Mouse (Mus musculus) liver, embryonic 13.5 days (tissue): ENCODE measurements around the gene Sec24c. TPM values are rescaled to one million over a fixed set of nuclear protein-coding genes. Genes with fewer than 3 reads are reported as not detected.

Source experiments
- ATAC-seq: fragments of 200-750 bp; cut with Nextera tagmentation; 2 replicates; pipeline ENCODE4 v1.8.0; 2017; ENCODE audit warnings: low read depth, mild to moderate bottlenecking, moderate number of reproducible peaks, moderate library complexity
- DNase-seq: peaks from one replicate; pipeline ENCODE4 v3.0.0; 2022
- H3K27ac ChIP-seq: fragments of 300-500 bp; sonication (generic); 2 replicates; pipeline ENCODE4 v1.5.1; 2015; ENCODE audit warnings: moderate library complexity, mild to moderate bottlenecking, inconsistent platforms
- H3K27me3 ChIP-seq: fragments of 300-500 bp; sonication (generic); 2 replicates; pipeline ENCODE4 v1.6.1; 2015; ENCODE audit warnings: mild to moderate bottlenecking, inconsistent platforms
- H3K36me3 ChIP-seq: fragments of 300-500 bp; sonication (generic); 2 replicates; pipeline ENCODE4 v1.6.1; 2015; ENCODE audit warnings: mild to moderate bottlenecking, inconsistent platforms
- H3K4me1 ChIP-seq: fragments of 300-500 bp; sonication (generic); replicated peaks from 2 replicates; pipeline ENCODE4 v1.6.1; 2015; ENCODE audit warnings: inconsistent platforms
- H3K4me2 ChIP-seq: fragments of 300-500 bp; sonication (generic); 2 replicates; pipeline ENCODE4 v1.6.1; 2015; ENCODE audit warnings: inconsistent platforms, mild to moderate bottlenecking, moderate library complexity
- H3K4me3 ChIP-seq: fragments of 300-500 bp; sonication (generic); replicated peaks from 2 replicates; pipeline ENCODE4 v1.5.1; 2015; ENCODE audit warnings: mild to moderate bottlenecking, inconsistent platforms
- H3K9ac ChIP-seq: fragments of 300-500 bp; sonication (generic); 2 replicates; pipeline ENCODE4 v1.6.1; 2015; ENCODE audit warnings: mild to moderate bottlenecking, inconsistent platforms
- H3K9me3 ChIP-seq: fragments of 300-500 bp; sonication (generic); replicated peaks from 2 replicates; pipeline ENCODE4 v1.6.1; 2016; ENCODE audit warnings: inconsistent platforms
- WGBS: fragments of 180-500 bp; shearing (Covaris S2); methylation state at CpG from one replicate; pipeline ENCODE4 v1.1.7; 2015; ENCODE audit not compliant: insufficient replicate concordance; 5-methylcytosine and 5-hydroxymethylcytosine counted together
- polyA plus RNA-seq: library from polyadenylated mRNA; unstranded; fragments of >200 nt; fragmentation: Nextera tagmentation; extraction: Ambion mirVana; gene quantifications from 2 replicates; pipeline ENCODE4 v1.2.1, GENCODE M21; 2015

Gene Sec24c
- polyA plus RNA-seq, 1 experiment from 2014 or later: 30.2 TPM

DNA sequence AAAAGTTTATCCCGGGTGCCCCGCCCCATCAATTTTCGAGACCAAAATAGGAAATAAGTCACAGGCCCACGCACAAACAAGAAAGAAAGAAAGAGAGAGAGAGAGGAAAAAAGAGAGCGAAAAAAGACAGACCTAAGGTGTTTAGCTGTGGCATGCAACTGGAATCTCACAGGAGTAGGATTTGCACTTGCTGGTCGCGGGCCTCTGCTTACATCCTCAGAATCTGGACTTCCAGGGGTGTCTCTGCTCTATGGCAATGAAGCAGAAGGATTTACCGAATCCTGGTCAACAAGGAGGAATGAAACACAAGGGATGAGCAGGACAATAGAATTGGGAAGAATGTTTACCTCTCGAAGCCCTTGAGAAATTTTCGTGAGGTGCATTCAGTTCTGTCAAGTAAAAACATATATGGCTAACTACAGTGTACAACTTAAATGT, 32.7 kb upstream of the Sec24c start:
- Histone ChIP-seq H3K9ac (peak overlapping the region; percentile 87), H3K4me3 (peak overlapping the region; percentile 81), H3K27me3 (no peaks in the 10 kb centered on the region), H3K9me3 (no peaks in the 10 kb centered on the region), H3K4me1 (peaks cover 25% of the 10 kb centered on the region), H3K36me3 (no peaks in the 10 kb centered on the region), H3K4me2 (peak overlapping the region; percentile 90), H3K27ac (peak overlapping the region; percentile 90)
- DNase-seq: peak; percentile 21
- WGBS: 17% methylated on average over 10 of the region's 10 CpGs
- no peak for ATAC-seq

DNA sequence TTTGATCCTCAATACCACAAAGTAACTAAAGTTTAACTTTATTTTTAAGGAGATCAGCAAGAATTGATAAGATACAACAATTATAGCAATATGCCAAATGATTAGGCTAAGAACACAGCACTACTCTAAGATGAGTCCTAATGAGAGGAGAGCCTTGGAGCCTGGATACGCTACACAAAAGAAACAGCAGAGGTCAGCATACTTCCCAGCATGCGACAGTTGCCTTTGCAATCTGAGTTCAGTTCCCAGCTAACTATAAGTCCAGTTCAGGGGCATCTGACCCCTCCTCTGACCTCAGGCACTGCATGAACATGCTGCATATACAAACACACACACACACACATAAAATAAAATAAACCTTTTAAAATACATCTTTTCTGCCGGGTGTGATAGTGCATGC, 28.6 kb upstream of the Sec24c start:
- no peaks in the 10 kb centered on the region for H3K9me3 ChIP-seq
- H3K4me1 ChIP-seq: peaks cover 15% of the 10 kb centered on the region
- no peak overlapping the region for H3K9ac ChIP-seq
- H3K27ac ChIP-seq: no peak overlapping the region
- DNase-seq (no peak), ATAC-seq (no peak)
- no peak overlapping the region for H3K4me2 ChIP-seq
- H3K36me3 ChIP-seq: no peaks in the 10 kb centered on the region
- 44% methylated on average over 3 of the region's 3 CpGs for WGBS
- H3K27me3 ChIP-seq: no peaks in the 10 kb centered on the region
- H3K4me3 ChIP-seq: no peak overlapping the region

DNA sequence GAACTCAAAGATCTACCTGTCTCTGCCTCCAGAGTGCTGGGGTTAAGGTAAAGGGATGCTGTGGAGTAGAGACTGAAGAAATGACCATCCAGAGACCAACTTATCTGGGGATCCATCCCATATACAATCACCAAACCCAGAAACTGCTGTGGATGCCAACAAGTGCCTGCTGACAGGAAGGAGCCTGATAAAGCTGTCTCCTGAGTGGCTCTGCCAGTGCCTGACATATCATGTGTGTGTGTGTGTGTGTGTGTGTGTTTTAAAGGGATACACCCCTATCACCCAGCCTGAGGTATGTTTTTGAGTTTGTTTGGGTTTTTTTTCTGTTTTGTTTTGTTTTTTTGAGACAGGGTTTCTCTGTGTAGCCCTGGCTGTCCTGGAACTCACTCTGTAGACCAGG, 27.7 kb upstream of the Sec24c start:
- Histone ChIP-seq H3K4me3 (no peak overlapping the region), H3K9ac (no peak overlapping the region), H3K4me1 (peaks cover 15% of the 10 kb centered on the region), H3K9me3 (no peaks in the 10 kb centered on the region), H3K27me3 (no peaks in the 10 kb centered on the region), H3K4me2 (no peak overlapping the region), H3K27ac (no peak overlapping the region), H3K36me3 (no peaks in the 10 kb centered on the region)
- peak; percentile 68 for ATAC-seq
- DNase-seq: no peak

DNA sequence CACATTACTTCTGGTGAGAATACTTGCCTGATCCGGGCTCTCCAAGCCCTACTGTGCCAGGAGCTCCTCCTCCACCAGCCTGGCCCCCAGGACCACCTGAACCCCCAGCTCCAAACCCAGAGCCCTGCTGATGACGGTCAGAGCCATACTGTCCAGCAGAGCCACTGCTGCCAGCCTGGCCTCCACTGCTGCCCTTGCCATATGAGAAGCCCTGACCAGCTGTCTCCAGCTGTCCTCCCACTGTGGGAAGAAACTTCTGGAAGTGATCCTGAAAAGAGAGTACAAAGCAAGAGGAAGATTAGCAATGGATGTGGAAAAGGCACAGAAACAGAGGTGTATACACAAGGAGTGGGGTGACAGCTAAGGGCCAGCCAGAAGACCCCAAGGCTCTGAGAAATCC, 23.1 kb upstream of the Sec24c start:
- WGBS: 54% methylated on average over 2 of the region's 2 CpGs
- ATAC-seq: no peak
- Histone ChIP-seq H3K4me3 (no peak overlapping the region), H3K9ac (no peak overlapping the region), H3K4me1 (peaks cover 7% of the 10 kb centered on the region; the same call in 1 of the 2 replicates), H3K9me3 (no peaks in the 10 kb centered on the region), H3K36me3 (no peaks in the 10 kb centered on the region), H3K4me2 (no peak overlapping the region), H3K27ac (no peak overlapping the region), H3K27me3 (no peaks in the 10 kb centered on the region)
- no peak for DNase-seq

DNA sequence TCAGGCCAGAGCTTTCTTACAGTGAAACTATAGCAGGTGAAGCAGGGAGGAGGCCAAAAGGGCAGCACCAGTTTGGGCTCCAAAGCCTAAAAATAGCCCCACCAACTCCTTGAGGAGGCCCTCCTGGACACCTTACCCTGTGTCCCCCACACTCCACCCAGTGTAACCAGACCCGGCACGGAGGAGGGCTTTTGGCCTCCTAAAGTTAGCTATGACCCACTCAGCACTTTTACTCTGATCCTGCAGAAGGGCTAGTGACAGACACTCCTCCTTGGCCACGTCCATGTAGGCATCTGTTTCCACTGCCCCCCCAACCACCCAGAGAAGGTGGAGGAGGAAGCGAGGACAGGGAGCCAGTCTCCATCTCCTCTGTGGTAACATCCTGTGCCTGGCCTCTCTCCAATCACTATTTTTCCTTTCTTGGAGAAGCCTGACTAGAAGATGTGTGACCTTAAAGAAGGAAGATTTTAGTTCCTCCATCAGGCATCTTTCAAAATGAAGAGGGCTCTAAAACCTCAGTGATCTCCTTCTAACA, 22.3 kb upstream of the Sec24c start:
- no peaks in the 10 kb centered on the region for H3K36me3 ChIP-seq
- peaks cover under 1% of the 10 kb centered on the region; the same call in 1 of the 2 replicates for H3K4me1 ChIP-seq
- H3K27ac ChIP-seq: no peak overlapping the region
- H3K4me3 ChIP-seq: no peak overlapping the region
- H3K27me3 ChIP-seq: no peaks in the 10 kb centered on the region
- H3K9me3 ChIP-seq: no peaks in the 10 kb centered on the region
- no peak overlapping the region for H3K9ac ChIP-seq
- 52% methylated on average over 4 of the region's 4 CpGs for WGBS
- no peak for ATAC-seq
- H3K4me2 ChIP-seq: no peak overlapping the region
- no peak for DNase-seq

DNA sequence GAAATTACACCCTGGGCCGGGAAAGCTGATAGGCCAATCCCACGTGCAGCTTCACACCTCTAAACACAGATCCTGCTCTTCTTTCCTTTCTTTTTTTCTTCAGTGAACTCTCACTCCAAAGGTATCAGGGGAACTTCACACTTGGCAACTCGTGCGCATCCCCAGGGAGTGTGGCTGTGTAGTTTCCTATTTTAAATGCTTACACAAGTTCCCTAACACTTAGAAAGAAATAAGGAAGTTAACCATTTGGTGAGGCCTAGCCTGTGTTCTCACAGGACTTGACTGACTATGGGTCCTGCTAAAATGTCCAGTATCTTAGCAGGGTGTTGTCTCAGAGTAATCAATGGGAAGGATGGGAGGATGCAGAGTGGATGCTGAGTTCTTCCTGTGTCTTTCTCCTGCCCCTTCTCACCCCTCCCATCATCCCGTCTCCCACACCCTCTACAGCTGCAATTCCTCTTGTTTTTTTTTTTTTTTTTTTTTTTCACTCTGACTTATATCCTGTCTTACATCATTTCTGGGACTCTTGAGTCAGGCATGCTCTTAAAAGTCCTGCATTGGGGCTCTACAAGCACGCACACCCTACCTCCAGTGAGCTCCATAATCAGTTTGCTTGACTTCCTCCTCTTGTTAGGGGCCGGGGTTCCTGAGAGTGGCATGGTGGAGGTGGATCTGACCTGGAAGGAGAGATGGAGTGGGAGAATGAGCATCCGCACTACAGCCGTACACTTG, 19.3 kb upstream of the Sec24c start:
- WGBS: 61% methylated on average over 9 of the region's 9 CpGs
- no peaks in the 10 kb centered on the region for H3K9me3 ChIP-seq
- H3K9ac ChIP-seq: no peak overlapping the region
- no peaks in the 10 kb centered on the region for H3K27me3 ChIP-seq
- ATAC-seq: no peak
- no peak overlapping the region for H3K27ac ChIP-seq
- H3K36me3 ChIP-seq: no peaks in the 10 kb centered on the region
- H3K4me1 ChIP-seq: 0 out of 2 replicates have a peak, but pooled peaks cover 3% of the 10 kb centered on the region
- DNase-seq: no peak
- no peak overlapping the region for H3K4me2 ChIP-seq
- no peak overlapping the region for H3K4me3 ChIP-seq

DNA sequence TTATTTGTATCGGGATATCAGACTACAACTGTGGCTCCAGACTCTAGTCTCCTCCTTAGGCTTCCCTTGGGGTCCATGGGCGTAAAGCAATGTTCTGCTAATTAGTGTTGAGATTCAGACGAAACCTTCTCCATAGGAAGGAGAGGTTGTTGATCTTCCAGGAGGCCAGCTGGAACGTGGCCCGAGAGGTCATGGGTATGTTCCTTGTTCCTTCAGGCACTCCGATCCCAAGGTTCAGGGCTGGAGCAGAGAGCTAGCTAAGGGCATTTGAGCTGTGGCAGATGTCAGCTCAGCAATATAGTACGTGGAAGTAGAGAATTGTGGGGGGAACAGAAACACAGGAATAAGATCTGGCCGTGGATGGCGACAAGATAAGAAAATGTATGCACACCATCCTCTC, 18.4 kb upstream of the Sec24c start:
- no peak overlapping the region for H3K27ac ChIP-seq
- H3K27me3 ChIP-seq: no peaks in the 10 kb centered on the region

DNA sequence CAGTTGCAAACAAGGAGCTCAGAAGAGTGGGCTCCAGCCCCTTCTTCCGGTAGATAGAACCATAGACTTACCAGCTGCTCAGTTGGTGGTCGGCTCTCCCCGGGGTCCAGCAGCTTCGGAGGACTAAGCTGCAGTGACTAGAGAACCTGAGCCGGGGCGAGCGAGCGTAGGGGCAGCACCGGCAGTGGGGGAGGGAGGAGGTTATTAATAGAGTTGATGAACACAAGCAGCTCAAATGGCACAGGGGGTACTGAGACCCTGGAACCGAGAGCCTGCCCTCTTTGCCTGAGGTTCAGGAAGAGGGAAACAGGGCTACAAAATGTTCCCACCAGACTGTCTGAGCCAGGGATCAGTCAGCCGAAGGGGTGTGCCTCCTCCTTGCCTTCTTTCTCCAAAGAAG, 17.7 kb upstream of the Sec24c start, which contains the start of gene Myoz1:
Myoz1 (minus strand) TSS at position 180 of the 400 bp plus-strand sequence.
- 60% methylated on average over 11 of the region's 11 CpGs for WGBS
- Histone ChIP-seq H3K9me3 (no peaks in the 10 kb centered on the region), H3K36me3 (no peaks in the 10 kb centered on the region), H3K9ac (no peak within 1 kb of the TSS), H3K27ac (no peak within 1 kb of the TSS), H3K27me3 (peaks cover 4% of the 10 kb centered on the region), H3K4me2 (no peak within 1 kb of the TSS), H3K4me3 (no peak within 1 kb of the TSS), H3K4me1 (peaks cover 13% of the 10 kb centered on the region)
- ATAC-seq: no peak
- DNase-seq: no peak

More for the DNA sequence above, 18.4 kb upstream of the Sec24c start:
- Histone ChIP-seq H3K4me1 (peaks cover 8% of the 10 kb centered on the region; the same call in 1 of the 2 replicates), H3K4me2 (no peak overlapping the region), H3K36me3 (no peaks in the 10 kb centered on the region), H3K4me3 (no peak overlapping the region), H3K9ac (no peak overlapping the region), H3K9me3 (no peaks in the 10 kb centered on the region)
- 61% methylated on average over 9 of the region's 9 CpGs for WGBS
- no peak for DNase-seq
- no peak for ATAC-seq

DNA sequence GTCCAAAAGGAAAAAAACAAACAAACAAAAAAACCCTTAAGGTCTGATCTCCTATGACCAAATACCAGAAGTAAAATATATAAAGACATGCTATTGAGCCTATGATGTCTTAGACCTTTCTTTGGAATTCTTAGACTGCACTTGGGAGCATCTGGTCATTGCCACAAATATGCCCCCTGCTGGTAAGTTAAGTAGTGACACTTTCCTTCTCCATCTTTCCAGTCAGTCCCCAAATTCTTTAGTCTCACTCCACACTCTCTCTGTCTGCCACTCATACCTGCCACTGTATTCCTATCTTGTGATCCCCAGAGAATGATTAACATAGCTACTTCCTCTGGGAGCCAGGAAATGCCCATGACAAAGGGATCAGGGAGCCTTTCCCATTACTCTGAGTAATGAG, 15.8 kb upstream of the Sec24c start:
- ATAC-seq (no peak), DNase-seq (no peak)
- Histone ChIP-seq H3K27ac (no peak overlapping the region), H3K4me3 (no peak overlapping the region), H3K9ac (no peak overlapping the region), H3K36me3 (no peaks in the 10 kb centered on the region), H3K27me3 (peaks cover 23% of the 10 kb centered on the region), H3K4me2 (no peak overlapping the region), H3K9me3 (no peaks in the 10 kb centered on the region), H3K4me1 (peaks cover 19% of the 10 kb centered on the region)

DNA sequence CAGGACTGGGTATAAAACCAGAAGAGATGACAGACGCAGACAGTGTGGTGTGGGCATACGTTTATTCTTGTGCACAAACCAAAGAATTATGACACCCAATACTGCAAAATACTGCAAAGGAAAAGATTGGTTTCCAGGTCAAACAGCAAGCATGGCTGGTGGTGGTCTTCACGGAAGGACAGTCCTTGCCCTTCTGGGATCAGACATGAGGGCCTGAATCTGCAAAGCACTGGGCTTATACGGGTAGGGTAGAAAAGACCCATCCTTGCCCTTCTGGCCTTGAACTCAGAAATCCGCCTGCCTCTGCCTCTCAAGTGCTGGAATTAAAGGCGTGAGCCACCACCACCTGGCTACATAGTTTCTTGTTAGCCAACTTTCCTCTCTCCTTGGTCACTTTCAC, 15.2 kb upstream of the Sec24c start:
- Histone ChIP-seq H3K4me3 (no peak overlapping the region), H3K36me3 (no peaks in the 10 kb centered on the region), H3K9me3 (no peaks in the 10 kb centered on the region), H3K4me1 (peaks cover 19% of the 10 kb centered on the region), H3K27ac (no peak overlapping the region), H3K9ac (no peak overlapping the region), H3K4me2 (no peak overlapping the region), H3K27me3 (peaks cover 29% of the 10 kb centered on the region)
- DNase-seq (no peak), ATAC-seq (no peak)
- 76% methylated on average over 6 of the region's 6 CpGs for WGBS

DNA sequence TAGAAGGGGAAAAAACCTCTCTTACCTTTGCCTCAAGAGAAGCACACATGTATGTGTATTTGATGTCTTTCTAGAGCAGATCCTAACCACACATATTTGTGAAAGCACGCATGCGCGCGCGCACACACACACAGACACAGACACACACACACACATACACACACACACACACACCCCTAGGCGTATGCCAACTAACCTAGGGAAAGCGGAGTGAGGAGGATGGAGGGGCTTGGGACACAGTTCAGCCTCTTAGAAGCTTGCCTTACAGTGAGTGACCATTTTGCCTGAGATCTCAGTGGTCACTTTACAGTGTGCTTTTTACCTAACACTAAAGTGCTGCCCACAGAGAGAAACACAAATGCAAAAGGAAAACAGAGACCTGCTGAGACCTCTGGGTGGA, 14.4 kb upstream of the Sec24c start:
- no peak for ATAC-seq
- Histone ChIP-seq H3K27me3 (peaks cover 37% of the 10 kb centered on the region), H3K4me2 (no peak overlapping the region), H3K9me3 (no peaks in the 10 kb centered on the region), H3K4me3 (no peak overlapping the region), H3K9ac (no peak overlapping the region), H3K36me3 (no peaks in the 10 kb centered on the region), H3K4me1 (peaks cover 19% of the 10 kb centered on the region), H3K27ac (no peak overlapping the region)
- 94% methylated on average over 7 of the region's 7 CpGs for WGBS
- no peak for DNase-seq
